Mouse (Mus musculus) CH12.LX (cell line): ENCODE measurements around the gene Ap2b1.

ENCODE experiments used
- BHLHE40 ChIP-seq: IDR thresholded peaks from 2 replicates; pipeline ENCODE4 v1.6.1; 2011; ENCODE audit warnings: mild to moderate bottlenecking, low read depth, low read length, improper control_type of control experiment
- CHD1 ChIP-seq: IDR thresholded peaks from 2 replicates; pipeline ENCODE4 v1.6.1; 2012; ENCODE audit warnings: low read depth, low read length, improper control_type of control experiment, inconsistent platforms
- CTCF ChIP-seq, 2 experiments: IDR thresholded peaks in 1 of 2; conservative IDR thresholded peaks in 1 of 2; 2 replicates each; pipeline ENCODE4 v1.5.1; 2011 to 2012; ENCODE audit warnings: low read depth in 2 of 2, low read length in 2 of 2, improper control_type of control experiment in 1 of 2, inconsistent platforms in 1 of 2, mild to moderate bottlenecking in 1 of 2, moderate library complexity in 1 of 2
- E2F4 ChIP-seq: IDR thresholded peaks from 2 replicates; pipeline ENCODE4 v1.6.1; 2011; ENCODE audit warnings: low read depth, low read length, improper control_type of control experiment; ENCODE audit not compliant: insufficient replicate concordance
- EP300 ChIP-seq: IDR thresholded peaks from 2 replicates; pipeline ENCODE4 v1.6.1; 2011; ENCODE audit warnings: low read length, improper control_type of control experiment
- JUND ChIP-seq: conservative IDR thresholded peaks from 2 replicates; pipeline ENCODE4 v1.6.1; 2011; ENCODE audit warnings: low read depth, low read length, improper control_type of control experiment
- MAX ChIP-seq: IDR thresholded peaks from 2 replicates; pipeline ENCODE4 v1.6.1; 2011; ENCODE audit warnings: low read length, improper control_type of control experiment
- MEF2A ChIP-seq: IDR thresholded peaks from 2 replicates; pipeline ENCODE4 v1.6.1; 2014; ENCODE audit warnings: low read depth, mild to moderate bottlenecking, inconsistent platforms, low read length, improper control_type of control experiment, borderline replicate concordance
- PAX5 ChIP-seq: IDR thresholded peaks from 2 replicates; pipeline ENCODE4 v1.6.1; 2012; ENCODE audit warnings: low read length, inconsistent platforms, mixed read lengths
- POLR2A ChIP-seq: IDR thresholded peaks from 2 replicates; pipeline ENCODE4 v1.6.1; 2011; ENCODE audit warnings: low read depth, mild to moderate bottlenecking, improper control_type of control experiment, low read length
- POLR2AphosphoS2 ChIP-seq: IDR thresholded peaks from 2 replicates; pipeline ENCODE4 v1.6.1; 2011; ENCODE audit warnings: low read depth, low read length, improper control_type of control experiment
- RCOR1 ChIP-seq: conservative IDR thresholded peaks from 2 replicates; pipeline ENCODE4 v1.6.1; 2012; ENCODE audit warnings: low read depth, mild to moderate bottlenecking, inconsistent platforms, low read length, improper control_type of control experiment
- UBTF ChIP-seq: IDR thresholded peaks from 2 replicates; pipeline ENCODE4 v1.6.1; 2012; ENCODE audit warnings: low read depth, mild to moderate bottlenecking, inconsistent platforms, low read length, improper control_type of control experiment, moderate library complexity
- ZNF384 ChIP-seq: IDR thresholded peaks from 2 replicates; pipeline ENCODE4 v1.6.1; 2012; ENCODE audit warnings: low read depth, low read length, improper control_type of control experiment, inconsistent platforms

DNA sequence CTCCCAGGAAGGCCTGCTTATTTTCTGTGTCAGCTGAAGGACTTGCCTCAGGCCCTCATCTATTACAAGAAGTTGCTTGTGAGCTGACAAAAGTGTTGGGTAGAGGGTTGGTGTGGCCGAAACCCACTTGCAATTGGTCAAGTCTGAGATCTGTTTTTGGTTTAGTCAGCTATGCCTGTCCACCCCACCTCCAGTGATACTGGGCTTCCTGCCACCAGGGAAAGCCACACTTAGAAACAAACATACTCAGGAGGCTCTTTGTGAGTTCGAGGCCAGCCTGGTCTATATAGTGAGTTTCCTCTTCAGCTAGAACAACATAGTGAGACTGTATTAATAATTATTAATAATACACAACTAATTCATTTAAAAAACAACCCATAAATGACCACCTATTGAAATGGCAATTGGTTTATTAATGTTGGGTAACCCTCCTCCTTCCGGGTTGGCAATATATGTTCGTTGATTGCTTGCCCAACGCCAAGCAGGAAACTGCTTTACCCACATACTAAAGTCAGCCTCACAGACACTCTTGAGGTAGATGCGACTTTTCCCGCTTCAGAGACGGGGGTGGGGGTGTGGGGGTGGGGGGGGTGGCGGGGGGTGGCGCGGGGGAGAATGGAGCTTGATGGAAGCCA is 140.7 kb downstream of the Ap2b1 start:
- TF ChIP-seq UBTF (no peak), PAX5 (no peak), POLR2A (no peak), ZNF384 (no peak), CHD1 (no peak), CTCF (conservative IDR thresholded peaks at IDR 0.05 in 1 of 2, IDR thresholded peaks at IDR 0.05 in 1 of 2; ENCODE audit: low read depth in 2 of 2, low read length in 2 of 2) (no peak), E2F4 (no peak), POLR2AphosphoS2 (no peak), MEF2A (no peak), BHLHE40 (no peak), RCOR1 (no peak), EP300 (no peak), MAX (no peak), JUND (no peak)
